Mouse (Mus musculus) hindbrain, embryonic 12.5 days (tissue): ENCODE results near the gene Csnk1d. TPM values are rescaled to one million over a fixed set of nuclear protein-coding genes. Genes with fewer than 3 reads are reported as not detected.

Source experiments
- ATAC-seq: fragments of 200-750 bp; cut with Nextera tagmentation; 2 replicates; pipeline ENCODE4 v1.8.0; 2017; ENCODE audit warnings: moderate TSS enrichment; ENCODE audit not compliant: low FRiP score
- H3K27ac ChIP-seq: fragments of 300-500 bp; sonication (generic); 2 replicates; pipeline ENCODE4 v1.5.1; 2016; ENCODE audit warnings: mild to moderate bottlenecking
- H3K27me3 ChIP-seq: fragments of 300-500 bp; sonication (generic); 2 replicates; pipeline ENCODE4 v1.6.1; 2016; ENCODE audit warnings: mild to moderate bottlenecking
- H3K36me3 ChIP-seq: fragments of 300-500 bp; sonication (generic); 2 replicates; pipeline ENCODE4 v1.6.1; 2016; ENCODE audit warnings: mild to moderate bottlenecking
- H3K4me1 ChIP-seq: fragments of 300-500 bp; sonication (generic); 2 replicates; pipeline ENCODE4 v1.6.1; 2016
- H3K4me2 ChIP-seq: fragments of 300-500 bp; sonication (generic); replicated peaks from 2 replicates; pipeline ENCODE4 v1.6.1; 2016; ENCODE audit warnings: mild to moderate bottlenecking
- H3K4me3 ChIP-seq: fragments of 300-500 bp; sonication (generic); 2 replicates; pipeline ENCODE4 v1.5.1; 2016; ENCODE audit warnings: mild to moderate bottlenecking
- H3K9ac ChIP-seq: fragments of 300-500 bp; sonication (generic); 2 replicates; pipeline ENCODE4 v1.6.1; 2016; ENCODE audit warnings: mild to moderate bottlenecking, moderate library complexity
- H3K9me3 ChIP-seq: fragments of 300-500 bp; sonication (generic); replicated peaks from 2 replicates; pipeline ENCODE4 v1.6.1; 2016; ENCODE audit warnings: mild to moderate bottlenecking
- WGBS: fragments of 180-500 bp; shearing (Covaris S2); methylation state at CpG from one replicate; pipeline ENCODE4 v1.1.7; 2016; 5-methylcytosine and 5-hydroxymethylcytosine counted together
- polyA plus RNA-seq: library from polyadenylated mRNA; unstranded; fragments of >200 nt; fragmentation: Nextera tagmentation; extraction: Ambion mirVana; gene quantifications from 2 replicates; pipeline ENCODE4 v1.2.1, GENCODE M21; 2016

The Csnk1d gene
- polyA plus RNA-seq, result 171 TPM in 2 replicates

DNA sequence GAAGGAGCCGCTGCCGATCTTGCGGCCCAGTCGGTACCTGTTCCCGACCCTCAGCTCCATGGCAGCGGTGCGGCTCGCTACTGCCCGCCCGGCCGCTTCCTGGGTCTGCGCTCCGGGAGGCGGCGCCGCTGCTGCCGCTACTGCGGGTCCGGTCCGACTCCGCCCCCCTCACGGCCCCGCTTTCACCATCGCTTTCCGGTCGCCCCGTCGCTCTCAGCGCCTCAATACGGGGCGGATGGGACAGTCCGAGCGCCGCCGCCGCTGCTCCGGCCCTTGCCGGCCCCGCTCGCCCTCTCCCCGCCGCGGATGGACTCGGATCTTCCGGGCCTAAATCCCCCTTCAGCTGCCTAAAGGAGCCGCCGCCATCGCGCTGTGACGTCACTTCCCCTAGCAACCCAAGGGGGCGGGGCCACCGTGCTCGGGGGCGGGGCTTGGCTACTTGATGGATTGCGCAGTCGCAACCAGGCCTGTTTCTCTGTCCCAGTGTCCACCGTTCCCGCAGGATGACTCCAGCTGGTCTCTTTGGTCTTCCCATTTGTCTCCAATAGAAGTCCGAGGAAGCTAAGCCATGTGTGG is at the start of gene Csnk1d:
Gene Csnk1d, minus strand, starts transcription at position 380 of the 576 bp plus-strand sequence.
- peak within 1 kb of the TSS; percentile 100 for H3K4me3 ChIP-seq
- WGBS, result under 1% methylated on average over 58 of the region's 59 CpGs
- H3K27me3 ChIP-seq, result no peaks in the 10 kb centered on the region
- peaks cover 8% of the 10 kb centered on the region for H3K36me3 ChIP-seq
- peak within 1 kb of the TSS; percentile 97 for H3K27ac ChIP-seq
- H3K4me2 ChIP-seq, result peak within 1 kb of the TSS; percentile 93
- no peaks in the 10 kb centered on the region for H3K9me3 ChIP-seq
- ATAC-seq, result peak; percentile 88
- H3K9ac ChIP-seq, result peak within 1 kb of the TSS; percentile 100
- peaks cover 53% of the 10 kb centered on the region for H3K4me1 ChIP-seq

DNA sequence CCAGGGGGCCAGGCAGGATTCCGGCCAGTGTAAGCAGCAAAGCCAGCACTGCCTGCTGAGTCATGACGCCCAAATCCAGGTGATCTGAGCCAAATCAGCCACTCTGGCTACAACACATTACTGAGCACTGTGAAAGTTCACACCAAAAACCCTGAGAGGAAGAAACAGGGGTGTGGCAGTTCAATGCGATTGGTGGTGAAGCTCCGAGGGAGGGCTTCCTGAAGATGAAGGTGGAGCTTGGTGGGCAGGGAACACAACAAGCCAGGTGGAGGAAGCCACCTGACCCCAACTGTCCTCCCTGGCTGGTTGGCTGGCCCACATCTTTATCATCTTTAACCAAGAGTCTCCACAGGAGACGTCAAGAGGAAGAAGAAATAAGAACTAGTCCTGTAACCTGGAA is 48.2 kb upstream of the Csnk1d start, which contains the start of gene Cd7:
Gene Cd7, minus strand, starts transcription at position 117 of the 400 bp plus-strand sequence.
- 81% methylated on average over 5 of the region's 5 CpGs for WGBS
- Histone ChIP-seq H3K27me3 (peaks cover 11% of the 10 kb centered on the region), H3K9me3 (no peaks in the 10 kb centered on the region), H3K4me2 (no peak within 1 kb of the TSS), H3K9ac (no peak within 1 kb of the TSS), H3K4me3 (no peak within 1 kb of the TSS), H3K36me3 (no peaks in the 10 kb centered on the region), H3K4me1 (no peaks in the 10 kb centered on the region), H3K27ac (no peak within 1 kb of the TSS)
- ATAC-seq, result no peak

DNA sequence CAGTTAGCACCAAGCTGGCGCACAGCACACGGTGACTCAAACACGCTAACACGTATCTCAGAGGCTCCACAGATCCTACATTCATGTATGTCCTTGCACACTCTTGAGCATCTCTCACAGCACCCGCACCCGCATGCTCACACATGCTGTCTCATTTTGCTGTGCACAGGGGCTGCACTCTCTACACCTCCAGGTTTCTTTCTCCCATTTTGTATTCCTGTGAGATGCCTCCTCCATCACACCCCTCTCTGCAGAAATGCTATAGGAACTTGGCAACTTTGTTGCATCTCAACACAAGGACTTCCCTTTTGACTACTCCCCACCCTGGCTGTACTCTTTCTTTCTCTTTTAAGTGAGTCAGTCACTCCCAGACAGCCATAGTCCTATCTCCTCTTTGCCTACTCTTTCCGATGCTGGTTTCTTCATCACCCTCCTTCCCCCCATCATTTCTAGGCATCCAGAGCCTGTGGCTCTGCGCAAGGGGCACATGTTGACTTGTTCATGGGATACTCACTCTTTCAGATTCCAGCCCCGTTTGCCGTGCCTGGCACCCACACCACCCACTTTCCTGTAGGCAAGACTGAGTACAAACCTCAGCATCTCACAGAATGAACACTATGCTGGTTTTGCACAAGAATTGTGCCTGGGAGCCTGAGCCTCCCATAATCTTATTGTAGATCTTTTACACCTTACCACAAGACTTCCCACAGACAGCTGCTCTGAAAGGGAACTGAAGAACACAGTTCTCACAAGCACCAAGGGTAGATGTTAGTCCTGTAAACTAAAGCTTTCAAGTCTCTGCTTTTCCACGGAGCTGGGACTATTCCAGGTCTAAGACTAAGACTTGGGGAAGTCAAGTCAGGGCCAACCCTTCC is 47.5 kb upstream of the Csnk1d start:
- no peak overlapping the region for H3K4me2 ChIP-seq
- peaks cover 6% of the 10 kb centered on the region for H3K27me3 ChIP-seq
- no peaks in the 10 kb centered on the region for H3K9me3 ChIP-seq
- no peak overlapping the region for H3K4me3 ChIP-seq
- H3K27ac ChIP-seq, result no peak overlapping the region
- WGBS, result 90% methylated on average over 11 of the region's 11 CpGs
- H3K36me3 ChIP-seq, result no peaks in the 10 kb centered on the region
- H3K4me1 ChIP-seq, result no peaks in the 10 kb centered on the region
- H3K9ac ChIP-seq, result no peak overlapping the region
- ATAC-seq, result no peak

DNA sequence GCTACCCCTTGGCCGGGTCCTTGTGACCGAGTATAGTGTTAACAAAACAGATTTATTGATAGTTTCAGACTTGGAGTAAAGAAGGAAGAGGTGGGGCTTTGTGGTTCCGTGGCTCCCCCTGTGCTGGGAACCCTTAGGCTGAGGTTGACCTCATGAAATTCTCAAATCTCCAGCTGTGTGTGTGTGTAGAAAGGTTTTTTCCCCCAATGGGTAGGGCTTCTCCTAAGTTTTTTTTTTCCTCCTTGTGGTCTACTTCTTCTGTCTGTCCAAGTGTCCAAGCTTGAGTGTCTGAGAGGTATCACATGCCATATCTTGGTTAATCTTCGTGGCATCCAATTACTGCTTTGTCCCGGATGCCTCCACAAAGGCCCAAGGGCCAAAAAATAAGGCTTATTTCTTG is 42.0 kb upstream of the Csnk1d start:
- H3K36me3 ChIP-seq, result no peaks in the 10 kb centered on the region
- H3K4me2 ChIP-seq, result no peak overlapping the region
- 83% methylated on average over 5 of the region's 5 CpGs for WGBS
- ATAC-seq, result no peak
- H3K9me3 ChIP-seq, result no peaks in the 10 kb centered on the region
- no peaks in the 10 kb centered on the region for H3K4me1 ChIP-seq
- H3K4me3 ChIP-seq, result no peak overlapping the region
- H3K27ac ChIP-seq, result no peak overlapping the region
- no peaks in the 10 kb centered on the region for H3K27me3 ChIP-seq
- no peak overlapping the region for H3K9ac ChIP-seq

DNA sequence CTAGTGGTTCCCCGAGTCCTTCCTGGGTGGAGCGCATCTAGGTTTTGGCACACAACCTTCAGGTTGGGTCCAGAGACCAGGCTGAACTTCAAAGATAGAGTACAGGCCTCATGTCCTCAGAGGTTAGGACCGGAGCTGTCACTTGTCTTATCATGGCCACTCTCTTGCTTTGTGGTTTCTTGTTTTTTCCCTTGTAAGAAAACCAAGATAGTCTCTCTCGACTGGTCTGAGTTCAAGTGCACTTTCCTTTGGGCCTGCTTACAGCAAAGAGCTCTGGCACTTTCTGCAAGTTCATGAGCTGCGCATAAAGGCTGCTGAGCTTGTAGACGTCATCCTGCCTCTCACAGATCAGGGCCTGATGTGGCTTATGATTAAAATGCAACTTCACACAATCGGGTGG is 36.1 kb upstream of the Csnk1d start:
- H3K27ac ChIP-seq, result no peak overlapping the region
- H3K4me3 ChIP-seq, result no peak overlapping the region
- no peaks in the 10 kb centered on the region for H3K4me1 ChIP-seq
- ATAC-seq, result no peak
- WGBS, result 83% methylated on average over 7 of the region's 7 CpGs
- no peak overlapping the region for H3K9ac ChIP-seq
- H3K36me3 ChIP-seq, result no peaks in the 10 kb centered on the region
- no peaks in the 10 kb centered on the region for H3K27me3 ChIP-seq
- no peak overlapping the region for H3K4me2 ChIP-seq
- H3K9me3 ChIP-seq, result no peaks in the 10 kb centered on the region

DNA sequence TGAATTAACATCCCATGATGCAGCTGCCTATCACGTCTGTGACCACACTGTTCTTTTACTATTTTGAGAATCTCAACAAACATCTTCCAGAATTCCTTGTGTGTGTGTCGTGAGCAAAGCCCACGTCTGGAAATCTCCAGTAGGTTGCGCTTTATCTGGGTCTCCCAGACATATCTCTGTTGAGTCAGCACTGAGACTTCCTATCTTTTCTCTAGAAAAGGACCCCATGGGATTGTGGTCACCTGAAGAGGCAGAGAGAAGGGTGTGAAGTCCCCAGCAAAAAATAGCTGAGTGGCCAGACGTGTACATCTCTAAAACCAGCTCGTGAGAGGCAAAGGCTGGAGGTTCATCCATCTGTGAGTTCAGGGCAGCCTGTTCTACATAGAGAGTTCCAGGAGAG is 33.0 kb upstream of the Csnk1d start:
- Histone ChIP-seq H3K4me2 (no peak overlapping the region), H3K4me1 (no peaks in the 10 kb centered on the region), H3K9me3 (no peaks in the 10 kb centered on the region), H3K4me3 (no peak overlapping the region), H3K27me3 (no peaks in the 10 kb centered on the region), H3K27ac (no peak overlapping the region), H3K9ac (no peak overlapping the region), H3K36me3 (no peaks in the 10 kb centered on the region)
- no peak for ATAC-seq
- WGBS, result 77% methylated on average over 6 of the region's 6 CpGs

DNA sequence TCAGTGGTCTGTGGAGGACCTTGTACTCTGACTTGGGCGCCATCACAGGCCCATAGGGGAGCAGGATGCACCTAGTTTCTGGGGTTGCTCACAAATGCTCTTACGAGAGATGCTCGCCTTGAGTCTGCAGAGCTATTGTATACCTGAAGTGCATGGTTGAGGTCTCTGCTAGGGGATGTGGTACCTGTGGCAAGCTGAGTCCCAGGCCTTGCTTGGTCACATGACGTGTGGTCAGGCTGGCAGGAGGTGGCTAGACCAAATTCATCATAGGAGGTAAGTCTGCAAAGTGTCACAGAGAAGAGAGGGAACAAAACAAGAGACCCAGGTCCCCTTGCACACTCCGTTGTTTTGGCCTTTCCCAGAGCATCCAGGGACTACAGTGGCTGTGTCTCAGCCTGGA is 28.4 kb upstream of the Csnk1d start:
- ATAC-seq, result no peak
- no peaks in the 10 kb centered on the region for H3K4me1 ChIP-seq
- H3K27me3 ChIP-seq, result no peaks in the 10 kb centered on the region
- H3K36me3 ChIP-seq, result no peaks in the 10 kb centered on the region
- no peak overlapping the region for H3K4me3 ChIP-seq
- 89% methylated on average over 5 of the region's 5 CpGs for WGBS
- H3K9me3 ChIP-seq, result no peaks in the 10 kb centered on the region
- H3K9ac ChIP-seq, result no peak overlapping the region
- H3K27ac ChIP-seq, result no peak overlapping the region
- H3K4me2 ChIP-seq, result no peak overlapping the region

DNA sequence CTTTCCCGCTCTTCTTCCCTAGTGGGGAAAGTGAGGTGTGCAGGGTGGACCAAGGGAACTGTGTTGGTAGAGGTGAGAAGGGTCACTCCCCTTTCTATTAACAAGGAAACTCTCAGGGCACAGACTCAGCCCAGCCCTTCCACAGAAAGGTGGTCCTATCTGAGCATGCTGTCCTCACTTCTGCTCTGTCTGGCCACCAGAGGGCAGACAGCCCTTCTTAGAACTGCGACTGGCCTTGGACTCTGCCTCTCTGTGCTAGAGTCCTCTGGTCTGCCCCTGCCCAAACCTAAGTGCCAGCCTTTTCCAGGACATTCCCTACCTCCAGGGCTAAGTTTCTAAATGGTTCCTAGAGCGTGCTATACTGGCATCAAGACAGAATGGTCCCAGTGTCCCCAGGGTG is 26.6 kb upstream of the Csnk1d start:
- no peaks in the 10 kb centered on the region for H3K36me3 ChIP-seq
- H3K27me3 ChIP-seq, result no peaks in the 10 kb centered on the region
- no peak overlapping the region for H3K4me2 ChIP-seq
- no peak overlapping the region for H3K27ac ChIP-seq
- no peaks in the 10 kb centered on the region for H3K9me3 ChIP-seq
- H3K9ac ChIP-seq, result no peak overlapping the region
- H3K4me1 ChIP-seq, result no peaks in the 10 kb centered on the region
- H3K4me3 ChIP-seq, result no peak overlapping the region
- 37% methylated on average over 3 of the region's 3 CpGs for WGBS
- peak; percentile 58; the same call in 1 of the 2 replicates for ATAC-seq

DNA sequence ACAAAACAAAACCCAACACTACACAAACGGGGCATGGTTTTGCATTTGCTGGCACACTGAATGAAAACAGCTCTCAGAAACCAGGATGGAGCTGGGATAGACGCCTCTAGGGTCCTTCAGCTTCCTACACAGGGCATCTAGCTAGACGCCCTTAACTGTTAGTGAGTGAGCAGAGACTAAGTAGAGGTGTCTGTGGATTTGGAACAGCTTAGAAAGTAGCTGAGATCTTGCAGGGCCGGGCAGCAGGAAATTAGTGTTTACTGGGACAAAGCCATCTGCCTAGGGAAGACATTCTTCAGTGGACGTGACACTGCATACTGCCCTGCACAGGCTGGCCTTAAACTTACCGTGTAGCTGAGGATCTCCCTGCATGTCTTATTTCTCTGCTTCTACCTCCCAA is 24.3 kb upstream of the Csnk1d start:
- Histone ChIP-seq H3K4me2 (no peak overlapping the region), H3K9ac (no peak overlapping the region), H3K4me3 (no peak overlapping the region), H3K36me3 (no peaks in the 10 kb centered on the region), H3K4me1 (no peaks in the 10 kb centered on the region), H3K9me3 (no peaks in the 10 kb centered on the region), H3K27ac (no peak overlapping the region), H3K27me3 (no peaks in the 10 kb centered on the region)
- WGBS, result 69% methylated on average over 6 of the region's 6 CpGs
- no peak for ATAC-seq

DNA sequence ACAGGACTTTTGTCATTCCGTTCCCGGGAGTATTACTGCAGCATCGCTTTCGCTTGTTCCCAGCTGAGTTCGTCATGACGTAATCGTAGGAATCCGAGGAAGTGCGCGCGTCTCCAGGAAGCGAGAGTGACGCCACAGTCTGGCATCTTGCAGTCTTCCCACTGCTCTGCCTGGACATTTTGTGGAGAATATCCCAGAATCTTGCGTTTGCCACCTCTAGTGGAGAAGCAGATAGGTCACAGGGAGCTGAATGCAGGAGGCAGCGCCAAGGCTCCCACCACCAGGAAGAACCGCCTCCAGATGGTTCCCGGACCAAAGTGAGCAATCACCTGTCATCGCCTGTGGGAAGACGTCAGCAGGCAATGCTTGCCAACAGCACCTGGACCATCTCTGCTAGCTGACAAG is 23.8 kb upstream of the Csnk1d start:
- Histone ChIP-seq H3K4me1 (no peaks in the 10 kb centered on the region), H3K27ac (no peak overlapping the region), H3K27me3 (no peaks in the 10 kb centered on the region), H3K9ac (no peak overlapping the region), H3K9me3 (no peaks in the 10 kb centered on the region), H3K36me3 (no peaks in the 10 kb centered on the region), H3K4me3 (no peak overlapping the region), H3K4me2 (peak overlapping the region; percentile 30; the same call in 1 of the 2 replicates)
- no peak for ATAC-seq
- WGBS, result 68% methylated on average over 19 of the region's 19 CpGs

DNA sequence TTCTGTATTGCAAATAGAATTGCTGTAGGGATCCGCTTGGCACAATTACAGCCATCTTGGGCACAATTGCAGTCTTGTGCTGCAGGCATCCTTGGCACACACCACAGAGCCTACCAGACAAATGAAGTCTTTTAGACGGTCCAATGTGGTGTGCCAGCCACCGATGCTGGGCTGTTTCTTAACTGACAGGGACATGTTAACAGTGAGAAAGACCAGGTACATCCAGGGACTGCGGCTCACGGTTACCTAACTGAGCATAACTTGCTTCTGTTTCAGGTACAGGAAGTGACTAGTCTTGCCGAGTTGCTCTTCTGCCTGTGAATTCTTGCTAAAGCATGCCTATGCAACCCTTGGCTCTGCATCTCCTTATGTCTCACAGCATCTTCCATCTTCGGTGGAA is 22.5 kb upstream of the Csnk1d start:
- Histone ChIP-seq H3K36me3 (no peaks in the 10 kb centered on the region), H3K4me2 (no peak overlapping the region), H3K27ac (no peak overlapping the region), H3K9me3 (no peaks in the 10 kb centered on the region), H3K4me1 (no peaks in the 10 kb centered on the region), H3K4me3 (no peak overlapping the region), H3K27me3 (no peaks in the 10 kb centered on the region), H3K9ac (no peak overlapping the region)
- WGBS, result 90% methylated on average over 7 of the region's 7 CpGs
- ATAC-seq, result no peak

DNA sequence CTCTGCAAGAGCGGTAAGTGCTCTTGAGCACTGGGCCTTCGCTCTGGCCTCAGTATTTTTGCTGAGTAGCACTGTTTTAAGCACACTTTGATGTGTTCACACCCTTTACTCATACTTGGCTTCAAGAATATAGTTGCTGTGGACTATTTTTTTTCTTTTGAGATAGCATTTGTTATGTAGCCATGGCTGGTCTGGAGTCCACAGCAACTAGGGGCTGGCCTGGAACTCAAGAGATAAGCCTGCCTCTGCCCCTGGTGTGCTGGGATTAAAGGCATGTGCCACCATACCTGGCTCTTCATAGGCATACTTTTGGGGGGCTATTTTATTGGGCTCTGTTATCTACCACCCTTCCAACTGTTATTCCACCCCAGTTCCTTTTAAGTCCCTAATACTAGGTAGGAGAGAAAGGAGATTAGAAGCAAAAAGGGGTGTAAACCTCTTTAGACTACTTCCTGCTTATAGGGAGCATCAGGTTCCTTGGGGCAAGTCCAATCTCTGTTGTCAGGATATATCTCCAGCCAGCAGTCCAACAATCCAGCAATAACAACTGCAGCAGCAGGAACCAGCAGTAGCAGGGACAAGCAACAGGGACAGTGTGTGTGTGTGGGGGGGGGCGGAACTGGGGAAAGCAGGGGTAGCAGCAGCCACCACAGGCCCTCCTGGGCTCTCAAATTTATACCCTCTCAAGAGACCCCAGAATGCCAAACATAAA is 19.1 kb upstream of the Csnk1d start:
- Histone ChIP-seq H3K27ac (no peak overlapping the region), H3K4me3 (no peak overlapping the region), H3K9me3 (no peaks in the 10 kb centered on the region), H3K27me3 (no peaks in the 10 kb centered on the region), H3K4me2 (no peak overlapping the region), H3K4me1 (no peaks in the 10 kb centered on the region), H3K9ac (no peak overlapping the region), H3K36me3 (no peaks in the 10 kb centered on the region)
- 92% methylated on average over 3 of the region's 3 CpGs for WGBS
- ATAC-seq, result no peak
